Mouse (Mus musculus) midbrain, postnatal 0 days (tissue): ENCODE measurements around the gene Omg. TPM values are rescaled to one million over a fixed set of nuclear protein-coding genes. Genes with fewer than 3 reads are reported as not detected.

Experiments
- ATAC-seq: fragments of 200-750 bp; cut with Nextera tagmentation; 2 replicates; pipeline ENCODE4 v1.8.0; 2017; ENCODE audit warnings: moderate number of reproducible peaks, mild to moderate bottlenecking, moderate TSS enrichment, moderate library complexity; ENCODE audit not compliant: low FRiP score
- DNase-seq: peaks from one replicate; pipeline ENCODE4 v3.0.0-alpha.2; 2015; ENCODE audit warnings: low spot score
- H3K27ac ChIP-seq: fragments of 300-500 bp; sonication (generic); 2 replicates; pipeline ENCODE4 v1.5.1; 2014; ENCODE audit warnings: low read depth, mild to moderate bottlenecking, low read length, mixed read lengths
- H3K27me3 ChIP-seq: fragments of 300-500 bp; sonication (generic); 2 replicates; pipeline ENCODE4 v1.6.1; 2014; ENCODE audit warnings: low read length, control low read depth, mixed read lengths; ENCODE audit not compliant: insufficient read depth
- H3K36me3 ChIP-seq: fragments of 300-500 bp; sonication (generic); 2 replicates; pipeline ENCODE4 v1.6.1; 2014; ENCODE audit warnings: low read length, control low read depth, mixed read lengths; ENCODE audit not compliant: insufficient read depth
- H3K4me1 ChIP-seq: fragments of 300-500 bp; sonication (generic); 2 replicates; pipeline ENCODE4 v1.6.1; 2014; ENCODE audit warnings: mild to moderate bottlenecking, control low read depth, antibody characterized with exemption, low read length, mixed read lengths; ENCODE audit not compliant: insufficient read depth
- H3K4me2 ChIP-seq: fragments of 300-500 bp; sonication (generic); 2 replicates; pipeline ENCODE4 v1.6.1; 2014; ENCODE audit warnings: low read depth, mild to moderate bottlenecking, low read length, mixed read lengths; ENCODE audit not compliant: poor library complexity, severe bottlenecking
- H3K4me3 ChIP-seq: fragments of 300-500 bp; sonication (generic); 2 replicates; pipeline ENCODE4 v1.5.1; 2014; ENCODE audit warnings: low read depth, mild to moderate bottlenecking, low read length, moderate library complexity
- H3K9ac ChIP-seq: fragments of 300-500 bp; sonication (generic); replicated peaks from 2 replicates; pipeline ENCODE4 v1.6.1; 2014; ENCODE audit warnings: mild to moderate bottlenecking, low read length, moderate library complexity, mixed read lengths; ENCODE audit not compliant: poor library complexity, severe bottlenecking
- H3K9me3 ChIP-seq: fragments of 300-500 bp; sonication (generic); 2 replicates; pipeline ENCODE4 v1.6.1; 2016; ENCODE audit warnings: low read length, control low read depth
- CTCF ChIP-seq: IDR thresholded peaks from 2 replicates; pipeline ENCODE4 v1.5.1; 2016; ENCODE audit warnings: antibody characterized with exemption, mild to moderate bottlenecking
- WGBS: fragments of 180-500 bp; shearing (Covaris S2); extraction: QIAGEN DNeasy Blood & Tissue Kit; methylation state at CpG from one replicate; pipeline ENCODE4 v1.1.7; 2014; 5-methylcytosine and 5-hydroxymethylcytosine counted together
- polyA plus RNA-seq: library from polyadenylated mRNA; unstranded; fragments of >200 nt; fragmentation: Nextera tagmentation; extraction: Ambion mirVana; gene quantifications from 2 replicates; pipeline ENCODE4 v1.2.1, GENCODE M21; 2015
- total RNA-seq: library from RNA; depleted of rRNA; stranded (reverse); fragments of >200 nt; gene quantifications from 2 replicates; pipeline ENCODE4 v1.2.3, GENCODE M21; 2014; rRNA removed

Gene Omg
- total RNA-seq (20.5 and 31.4 TPM in 2 replicates), polyA plus RNA-seq (27.2 and 34.3 TPM in 2 replicates)

DNA sequence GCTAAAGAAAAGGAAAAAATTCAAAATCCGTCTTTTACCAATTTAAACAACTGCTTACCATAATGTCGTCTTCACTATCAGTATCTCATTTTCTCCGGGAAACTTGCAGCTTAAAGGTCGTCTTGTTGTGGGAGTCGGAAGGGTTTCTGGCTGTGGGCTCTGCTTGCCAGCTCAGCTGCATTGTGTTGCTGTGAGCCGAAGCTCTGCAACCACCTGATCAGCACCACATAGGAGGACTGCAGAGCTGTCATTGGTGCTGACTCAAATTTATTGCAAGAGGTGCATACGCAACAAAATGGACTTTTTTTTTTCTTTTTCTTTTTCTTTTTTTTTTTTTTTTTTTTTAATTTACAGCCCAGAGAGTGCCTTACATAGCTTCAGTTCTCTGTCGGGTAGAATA is at the start of gene Omg:
Omg (minus strand) TSS at position 240 of the 400 bp plus-strand sequence.
- H3K27me3 ChIP-seq = no peaks in the 10 kb centered on the region
- ATAC-seq = peak; percentile 76; the same call in 1 of the 2 replicates

GRCm38 (mm10) chr11:79552622-79553021 is 48.7 kb upstream of the Omg start:
- no peak overlapping the region for H3K27ac ChIP-seq
- no peak overlapping the region for H3K4me3 ChIP-seq
- H3K4me1 ChIP-seq = no peaks in the 10 kb centered on the region
- no peak overlapping the region for H3K9ac ChIP-seq
- no peak overlapping the region for H3K4me2 ChIP-seq
- H3K36me3 ChIP-seq = peaks cover 46% of the 10 kb centered on the region
- TF ChIP-seq CTCF = no peak
- H3K9me3 ChIP-seq = no peaks in the 10 kb centered on the region
- 75% methylated on average over 1 of the region's 1 CpGs for WGBS
- ATAC-seq (no peak), DNase-seq (no peak)
- no peaks in the 10 kb centered on the region for H3K27me3 ChIP-seq

More for the DNA sequence above, at the start of gene Omg:
- WGBS = 22% methylated on average over 8 of the region's 8 CpGs
- Histone ChIP-seq H3K4me3 (peak within 1 kb of the TSS; percentile 27), H3K9me3 (no peaks in the 10 kb centered on the region), H3K27ac (peak within 1 kb of the TSS; percentile 57), H3K9ac (0 out of 2 replicates have a peak within 1 kb of the TSS, but pooled peaks have one; percentile 46), H3K4me2 (peak within 1 kb of the TSS; percentile 45), H3K36me3 (no peaks in the 10 kb centered on the region), H3K4me1 (0 out of 2 replicates have a peak, but pooled peaks cover 3% of the 10 kb centered on the region)
- TF ChIP-seq CTCF = no peak
- DNase-seq = peak; percentile 82

GRCm38 (mm10) chr11:79536293-79536692 is 32.4 kb upstream of the Omg start:
- DNase-seq (no peak), ATAC-seq (no peak)
- no peaks in the 10 kb centered on the region for H3K27me3 ChIP-seq
- H3K27ac ChIP-seq = no peak overlapping the region
- TF ChIP-seq CTCF = no peak
- no peak overlapping the region for H3K4me3 ChIP-seq
- H3K9me3 ChIP-seq = no peaks in the 10 kb centered on the region
- H3K4me2 ChIP-seq = no peak overlapping the region
- H3K36me3 ChIP-seq = peaks cover 12% of the 10 kb centered on the region; the same call in 1 of the 2 replicates
- no peaks in the 10 kb centered on the region for H3K4me1 ChIP-seq
- WGBS = 94% methylated on average over 3 of the region's 3 CpGs
- no peak overlapping the region for H3K9ac ChIP-seq

GRCm38 (mm10) chr11:79535554-79535953 is 31.7 kb upstream of the Omg start:
- WGBS = 92% methylated on average over 4 of the region's 4 CpGs
- H3K9ac ChIP-seq = no peak overlapping the region
- DNase-seq = no peak
- H3K4me3 ChIP-seq = no peak overlapping the region
- no peaks in the 10 kb centered on the region for H3K9me3 ChIP-seq
- peaks cover 9% of the 10 kb centered on the region; the same call in 1 of the 2 replicates for H3K36me3 ChIP-seq
- TF ChIP-seq CTCF = no peak
- no peak for ATAC-seq
- no peaks in the 10 kb centered on the region for H3K27me3 ChIP-seq
- H3K27ac ChIP-seq = no peak overlapping the region
- H3K4me2 ChIP-seq = no peak overlapping the region
- H3K4me1 ChIP-seq = no peaks in the 10 kb centered on the region

DNA sequence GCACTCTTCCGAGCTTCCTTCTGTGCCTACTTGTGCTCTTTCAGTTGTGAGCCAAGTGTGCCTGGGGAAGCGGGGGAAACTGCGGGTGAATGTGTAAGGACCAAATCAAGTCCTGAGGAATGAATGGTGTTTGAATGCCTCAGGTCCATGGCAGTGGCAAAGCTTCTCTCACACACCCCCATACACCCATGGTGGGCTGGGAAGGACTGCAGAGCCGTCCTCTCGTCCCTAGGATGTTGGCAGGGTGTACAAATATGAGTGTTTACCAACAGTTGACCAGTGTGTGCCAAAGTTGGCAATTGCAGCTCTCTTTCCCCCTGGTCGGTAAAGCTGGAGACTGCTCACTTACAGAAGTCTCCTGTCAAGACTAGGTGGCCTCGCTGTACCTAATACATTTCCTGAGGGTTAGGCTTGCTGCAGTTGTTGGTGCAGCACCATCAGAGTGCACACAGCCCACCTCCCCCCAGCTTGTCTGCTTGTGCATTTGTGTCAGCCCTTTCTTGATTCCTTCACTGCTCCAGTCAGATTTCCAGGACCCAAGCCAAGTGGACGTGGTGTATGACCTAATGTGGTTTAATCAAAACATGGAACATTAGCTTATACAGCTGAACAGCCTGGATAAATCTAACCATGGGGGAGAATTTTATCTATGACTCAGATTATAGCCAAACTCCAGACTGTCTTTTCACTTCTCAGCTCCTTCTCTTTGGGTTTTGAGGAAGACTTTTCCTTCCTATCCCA is 30.2 kb upstream of the Omg start:
- no peak overlapping the region for H3K27ac ChIP-seq
- no peaks in the 10 kb centered on the region for H3K9me3 ChIP-seq
- ATAC-seq (no peak), DNase-seq (peak; percentile 50)
- H3K9ac ChIP-seq = no peak overlapping the region
- peaks cover 6% of the 10 kb centered on the region; the same call in 1 of the 2 replicates for H3K36me3 ChIP-seq
- no peak overlapping the region for H3K4me3 ChIP-seq
- no peak overlapping the region for H3K4me2 ChIP-seq
- 76% methylated on average over 8 of the region's 8 CpGs for WGBS
- H3K27me3 ChIP-seq = no peaks in the 10 kb centered on the region
- H3K4me1 ChIP-seq = no peaks in the 10 kb centered on the region
- no peak for TF ChIP-seq CTCF

DNA sequence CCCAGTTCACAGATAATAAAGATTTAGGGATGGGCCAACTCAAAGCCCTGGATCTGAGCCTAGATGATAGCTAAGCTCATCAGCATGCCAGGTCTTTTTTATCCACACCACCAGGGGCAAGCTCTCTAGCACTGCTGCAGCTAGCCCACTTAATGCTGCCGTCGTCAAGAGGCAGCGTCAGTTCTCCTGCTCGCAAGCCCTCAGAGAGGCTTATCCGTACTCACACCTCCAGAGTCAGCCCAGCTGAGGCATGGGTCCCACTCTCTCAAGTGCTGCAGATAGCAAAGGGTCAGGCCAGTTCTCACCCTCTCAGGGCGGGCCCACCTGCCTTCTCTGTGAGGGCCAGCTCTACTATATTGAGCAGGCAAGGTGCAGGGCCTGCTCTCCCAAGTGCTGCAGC is 29.4 kb upstream of the Omg start:
- H3K4me3 ChIP-seq = no peak overlapping the region
- DNase-seq (no peak), ATAC-seq (no peak)
- H3K27me3 ChIP-seq = no peaks in the 10 kb centered on the region
- H3K27ac ChIP-seq = no peak overlapping the region
- peaks cover 6% of the 10 kb centered on the region; the same call in 1 of the 2 replicates for H3K36me3 ChIP-seq
- 80% methylated on average over 6 of the region's 6 CpGs for WGBS
- H3K9me3 ChIP-seq = no peaks in the 10 kb centered on the region
- no peaks in the 10 kb centered on the region for H3K4me1 ChIP-seq
- H3K4me2 ChIP-seq = no peak overlapping the region
- no peak overlapping the region for H3K9ac ChIP-seq
- TF ChIP-seq CTCF = no peak
